Mouse (Mus musculus): ENCODE results near the gene Ypel4. TPM values are rescaled to one million over a fixed set of nuclear protein-coding genes. Genes with fewer than 3 reads are reported as not detected.

Ypel4 gene
- total RNA-seq (2015; ENCODE audit: low replicate concordance): 377 and 399 TPM in 2 replicates
- 327 and 382 TPM in 2 replicates for total RNA-seq (2017; ENCODE audit: low replicate concordance)

DNA sequence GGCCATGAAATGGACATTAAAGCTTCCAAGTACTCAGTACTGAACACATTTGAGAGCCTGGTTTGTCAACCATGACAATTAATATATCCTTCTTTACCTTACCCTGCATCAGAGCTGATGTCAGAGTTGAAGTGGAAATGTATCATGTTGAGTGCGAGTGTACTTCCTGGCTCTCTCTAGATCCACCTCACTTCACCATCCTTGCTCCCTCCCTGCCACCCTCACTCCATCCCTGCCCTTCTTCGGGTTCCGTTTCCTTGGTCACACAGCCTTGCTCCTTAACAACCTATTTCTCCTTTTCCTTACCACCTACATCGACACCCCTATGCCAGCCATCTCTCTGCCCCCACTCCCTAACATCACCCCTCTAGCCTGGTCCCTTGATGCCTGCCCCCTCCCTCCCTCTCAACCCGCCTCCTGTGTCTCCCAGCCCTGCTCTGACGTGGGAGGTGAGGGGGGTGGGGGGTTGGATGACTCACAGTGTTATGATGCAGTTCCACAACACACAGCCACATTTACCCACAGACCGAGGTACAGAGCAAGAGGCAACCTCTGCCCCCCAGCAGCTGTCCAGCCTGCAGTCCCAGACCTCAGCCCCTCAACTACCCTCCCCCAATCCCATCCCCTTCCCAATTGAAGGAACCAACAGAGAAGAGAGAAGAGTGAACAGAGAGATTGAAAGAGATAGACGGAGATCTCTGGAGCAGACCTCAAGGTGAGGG lies at the start of gene Ypel4:
Ypel4 (plus strand) TSS at position 480 of the 722 bp plus-strand sequence.
- ATAC-seq (replicated peaks; ENCODE audit: low FRiP score, poor library complexity, severe bottlenecking): peak; percentile 45

DNA sequence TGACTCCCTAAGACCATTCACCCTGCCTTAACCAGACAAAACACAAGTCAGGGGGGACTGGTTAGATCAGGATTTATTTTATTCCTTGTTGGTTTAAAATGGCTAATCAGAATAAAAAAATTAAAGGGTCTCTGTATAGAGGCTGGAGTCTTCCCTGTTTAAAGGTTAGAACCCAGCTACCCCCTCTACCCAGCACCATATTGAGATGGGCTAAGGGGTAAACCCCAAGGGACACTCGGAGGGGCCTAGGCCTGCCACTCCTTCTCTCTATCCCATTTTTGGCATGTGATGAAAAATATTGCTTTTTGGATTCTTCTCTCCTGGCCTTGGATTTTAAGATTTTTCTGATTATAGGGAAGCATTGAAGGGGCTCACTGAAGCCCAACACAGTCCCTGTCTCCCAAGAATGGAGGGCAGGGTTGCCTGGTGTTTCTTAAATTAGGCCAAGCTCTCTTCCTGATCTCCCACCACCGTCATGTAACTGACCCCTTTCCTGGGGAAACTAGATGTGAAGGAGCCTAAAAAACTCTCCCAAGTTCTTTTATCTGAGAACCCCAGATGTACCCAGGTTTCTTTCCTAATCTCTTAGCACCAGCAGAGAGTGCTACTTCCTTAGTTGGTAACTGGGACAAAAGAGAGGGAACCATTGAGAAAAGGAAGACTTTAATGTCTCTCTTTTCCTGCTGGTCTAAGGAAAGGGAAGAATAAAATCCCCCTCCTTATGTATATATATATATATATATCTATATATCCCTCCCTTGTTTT lies 45.6 kb upstream of the Ypel4 start:
- ATAC-seq (replicated peaks; ENCODE audit: low FRiP score, poor library complexity, severe bottlenecking): no peak

DNA sequence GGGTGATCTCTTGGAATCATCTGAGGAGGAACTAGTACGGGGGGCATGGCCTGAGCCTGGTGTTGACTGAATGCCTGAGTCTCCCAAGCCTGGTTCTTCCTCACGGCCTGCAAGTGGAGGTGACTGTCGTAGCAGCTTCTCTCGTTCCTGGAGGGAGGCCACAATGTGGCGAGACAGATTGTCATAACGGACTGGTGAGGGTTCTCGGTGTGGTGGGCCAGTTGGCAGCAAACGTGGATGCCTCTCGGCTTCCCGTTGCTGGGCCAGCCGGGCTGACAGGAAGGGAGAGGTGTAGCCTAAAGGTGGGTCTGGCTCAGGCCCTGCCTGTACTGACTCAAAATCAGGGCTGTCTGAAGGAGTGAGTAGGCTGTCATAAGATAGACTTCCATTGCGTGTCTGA lies 43.8 kb upstream of the Ypel4 start:
- ATAC-seq (replicated peaks; ENCODE audit: low FRiP score, poor library complexity, severe bottlenecking): no peak

DNA sequence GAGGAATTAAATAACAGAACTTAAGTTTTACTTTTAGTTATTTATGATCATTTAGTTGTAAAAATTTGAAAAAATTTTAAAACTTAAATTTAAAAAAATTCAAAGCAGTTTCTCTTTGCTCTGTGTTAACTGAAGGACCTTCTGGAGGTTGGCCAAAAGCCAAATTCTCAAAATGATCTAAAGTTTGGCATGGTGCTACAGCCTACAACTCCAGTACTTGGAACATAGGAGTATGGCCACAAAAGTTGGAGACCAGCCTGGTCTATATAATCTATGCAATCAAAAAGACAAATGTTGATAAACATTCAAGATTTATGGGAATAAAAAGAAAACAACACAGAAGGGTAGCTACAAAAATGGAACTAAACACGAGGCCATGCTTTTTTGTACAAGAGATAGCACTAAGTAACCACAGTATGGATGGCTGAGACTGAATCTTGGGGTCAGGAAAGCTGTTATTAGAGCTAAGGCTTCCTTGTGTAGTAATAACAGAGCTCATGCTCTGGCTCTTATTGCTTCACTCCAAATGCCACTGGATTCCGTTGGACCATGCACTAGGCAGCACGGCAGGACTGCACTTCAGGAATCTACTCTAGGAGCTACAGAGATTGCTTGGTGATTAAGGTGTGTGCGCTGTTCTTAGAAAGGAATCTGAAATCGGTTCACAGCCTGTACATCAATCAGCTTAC lies 38.7 kb upstream of the Ypel4 start:
- ATAC-seq (replicated peaks; ENCODE audit: low FRiP score, poor library complexity, severe bottlenecking): no peak

DNA sequence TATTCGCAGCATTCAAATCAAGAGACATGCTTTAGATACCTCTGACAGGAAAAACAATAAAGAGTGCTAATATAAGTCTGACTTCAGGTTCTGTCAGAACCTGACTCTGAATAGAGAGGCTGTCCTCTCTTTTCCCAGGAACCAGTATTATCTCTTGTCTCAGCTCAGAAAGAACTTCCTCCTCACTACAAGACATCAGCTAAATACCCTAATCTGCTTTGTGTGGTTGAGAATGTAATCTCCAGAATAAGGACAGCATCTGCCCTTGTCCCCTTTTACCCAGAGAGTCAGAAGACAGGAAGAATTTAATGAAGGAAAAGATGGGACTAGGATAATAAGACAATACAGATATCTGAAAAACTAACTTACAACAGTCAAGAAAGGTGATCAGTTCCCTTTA lies 30.4 kb upstream of the Ypel4 start:
- no peak for ATAC-seq (replicated peaks; ENCODE audit: low FRiP score, poor library complexity, severe bottlenecking)

DNA sequence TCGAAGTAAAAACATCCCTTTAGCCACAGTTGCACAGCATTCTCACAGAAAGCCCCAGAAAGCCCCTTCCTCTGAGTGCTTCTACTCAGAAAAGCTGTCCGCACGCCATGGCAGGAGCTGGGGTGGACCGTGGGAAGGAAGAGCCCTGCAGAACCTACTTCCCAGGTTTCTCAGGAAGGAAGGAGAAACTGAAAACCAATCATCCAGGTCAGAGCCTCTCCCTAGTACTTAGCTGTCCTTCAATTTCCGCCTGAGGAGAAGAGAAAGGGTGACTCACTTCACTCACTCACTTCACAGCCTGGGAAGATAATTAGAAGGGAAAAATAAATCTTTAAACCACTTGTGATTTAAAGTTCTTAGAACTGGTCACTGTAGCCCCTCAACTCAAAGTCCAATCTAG lies 29.5 kb upstream of the Ypel4 start:
- no peak for ATAC-seq (replicated peaks; ENCODE audit: low FRiP score, poor library complexity, severe bottlenecking)

DNA sequence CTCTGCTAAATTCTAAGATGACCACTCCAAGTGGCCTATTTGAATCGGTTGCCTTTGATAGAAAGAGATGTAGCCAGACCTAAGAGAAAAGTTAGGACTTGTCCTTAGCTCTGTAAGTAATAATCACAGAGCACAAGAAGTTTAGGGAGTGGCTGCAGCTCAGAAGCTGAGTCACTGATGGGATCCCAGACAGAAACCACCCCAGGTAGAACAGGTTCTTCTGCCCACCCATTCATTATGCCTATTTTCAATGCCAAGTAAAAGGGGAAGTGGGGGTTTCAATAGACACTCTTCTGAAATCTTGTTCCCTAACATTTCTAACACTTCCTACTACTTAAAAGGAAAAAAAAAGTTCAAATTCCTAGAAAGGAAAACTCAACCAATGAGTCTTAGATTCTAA lies 28.6 kb upstream of the Ypel4 start:
- ATAC-seq (replicated peaks; ENCODE audit: low FRiP score, poor library complexity, severe bottlenecking): peak; percentile 67

DNA sequence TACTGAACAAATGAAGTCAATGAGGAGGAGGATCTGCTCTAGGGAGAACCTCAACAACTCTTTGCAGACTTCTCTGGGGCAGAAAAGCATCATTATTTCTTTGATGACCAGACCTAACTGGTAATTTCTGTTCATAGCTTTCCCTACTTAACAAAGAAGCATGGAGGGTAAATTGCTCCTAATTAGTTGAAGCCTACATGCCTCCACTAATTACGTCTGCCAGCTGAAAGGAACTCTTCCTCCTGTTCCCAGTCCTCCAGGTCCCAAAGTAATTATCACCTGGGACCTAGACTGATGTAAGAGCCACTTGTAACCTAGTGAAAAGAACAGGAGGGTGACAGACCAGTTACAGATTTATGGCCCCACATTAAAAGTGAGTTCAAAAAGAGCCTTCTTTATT lies 26.3 kb upstream of the Ypel4 start:
- ATAC-seq (replicated peaks; ENCODE audit: low FRiP score, poor library complexity, severe bottlenecking): no peak

DNA sequence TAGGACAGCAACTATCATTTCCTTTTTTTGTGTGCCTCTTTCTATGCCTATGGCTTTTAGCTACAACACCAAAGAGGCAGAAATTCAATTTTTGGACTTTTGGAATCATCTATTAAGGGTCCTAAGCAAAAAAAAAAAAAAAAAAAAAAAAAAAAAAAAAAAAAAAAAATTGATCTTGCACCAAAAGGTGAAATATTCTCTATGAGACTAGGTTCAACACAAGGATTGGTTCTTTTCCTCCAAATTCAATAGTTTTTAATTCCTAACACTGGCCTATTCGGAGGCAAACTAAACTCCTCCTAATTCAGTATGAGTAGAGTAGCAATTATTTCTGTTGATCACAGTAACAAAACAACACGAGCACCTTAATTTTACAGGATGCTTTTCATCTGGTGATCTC lies 22.0 kb upstream of the Ypel4 start:
- no peak for ATAC-seq (replicated peaks; ENCODE audit: low FRiP score, poor library complexity, severe bottlenecking)

DNA sequence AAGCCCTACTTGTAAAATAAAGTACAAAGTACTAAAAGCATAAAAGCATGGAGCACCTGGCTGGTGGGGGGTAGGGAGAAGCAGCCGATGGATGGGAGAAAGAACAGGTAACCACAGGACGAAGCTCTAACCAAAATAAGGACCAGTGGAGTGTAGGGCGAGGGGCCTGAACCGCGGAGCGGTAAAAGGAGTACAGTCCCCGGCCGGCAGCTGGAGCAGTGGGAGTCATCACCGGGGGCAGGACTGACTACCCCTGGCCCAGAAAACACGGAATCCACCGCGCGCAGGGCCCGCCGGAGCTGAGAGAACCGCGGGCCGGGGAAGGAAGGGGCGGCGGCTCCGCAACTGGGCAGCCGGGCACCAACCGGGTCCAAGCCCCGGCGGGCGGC lies 19.4 kb upstream of the Ypel4 start:
- ATAC-seq (replicated peaks; ENCODE audit: low FRiP score, poor library complexity, severe bottlenecking): 0 out of 2 replicates have a peak, but pooled peaks have one; percentile 8

DNA sequence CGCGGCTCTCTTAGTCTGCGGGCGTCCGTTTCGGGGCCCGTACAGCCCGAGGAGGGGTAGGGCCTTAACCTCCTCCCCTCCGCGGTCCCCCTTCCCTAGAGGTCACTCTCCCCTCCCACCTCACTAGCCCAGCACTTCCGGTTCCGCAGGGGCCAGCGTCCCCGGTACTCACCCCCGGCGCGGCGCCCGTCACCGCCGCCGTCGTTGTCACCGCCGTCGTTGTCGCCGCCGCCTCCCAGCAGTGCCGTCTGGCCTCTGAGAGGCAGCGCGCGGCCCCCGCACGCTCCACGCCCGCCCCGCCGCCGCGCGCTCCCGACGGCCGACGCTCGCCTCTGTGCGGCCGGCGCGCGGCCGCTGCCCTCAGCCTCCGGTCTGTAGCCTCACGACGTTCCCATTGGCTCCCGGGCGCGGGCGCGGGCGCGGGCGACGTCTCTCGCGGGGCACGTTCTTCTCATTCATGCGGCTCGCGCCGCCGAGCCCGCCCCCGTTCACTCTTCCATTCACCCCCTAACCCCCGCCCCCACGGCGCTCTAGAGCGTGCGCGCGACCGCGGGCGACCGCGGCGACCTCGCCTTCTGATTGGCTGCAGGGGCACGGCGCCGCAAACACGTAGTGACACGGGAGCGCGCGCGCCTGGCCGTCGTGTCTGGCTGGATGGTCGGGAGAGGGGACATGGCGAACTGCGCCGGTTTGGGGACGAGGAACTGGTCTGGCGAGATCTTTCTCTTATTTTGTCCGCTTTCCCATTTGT lies 18.9 kb upstream of the Ypel4 start, which contains the start of gene Zdhhc5:
Zdhhc5 (minus strand) TSS at position 370 of the 751 bp plus-strand sequence.
- ATAC-seq (replicated peaks; ENCODE audit: low FRiP score, poor library complexity, severe bottlenecking): peak; percentile 84

DNA sequence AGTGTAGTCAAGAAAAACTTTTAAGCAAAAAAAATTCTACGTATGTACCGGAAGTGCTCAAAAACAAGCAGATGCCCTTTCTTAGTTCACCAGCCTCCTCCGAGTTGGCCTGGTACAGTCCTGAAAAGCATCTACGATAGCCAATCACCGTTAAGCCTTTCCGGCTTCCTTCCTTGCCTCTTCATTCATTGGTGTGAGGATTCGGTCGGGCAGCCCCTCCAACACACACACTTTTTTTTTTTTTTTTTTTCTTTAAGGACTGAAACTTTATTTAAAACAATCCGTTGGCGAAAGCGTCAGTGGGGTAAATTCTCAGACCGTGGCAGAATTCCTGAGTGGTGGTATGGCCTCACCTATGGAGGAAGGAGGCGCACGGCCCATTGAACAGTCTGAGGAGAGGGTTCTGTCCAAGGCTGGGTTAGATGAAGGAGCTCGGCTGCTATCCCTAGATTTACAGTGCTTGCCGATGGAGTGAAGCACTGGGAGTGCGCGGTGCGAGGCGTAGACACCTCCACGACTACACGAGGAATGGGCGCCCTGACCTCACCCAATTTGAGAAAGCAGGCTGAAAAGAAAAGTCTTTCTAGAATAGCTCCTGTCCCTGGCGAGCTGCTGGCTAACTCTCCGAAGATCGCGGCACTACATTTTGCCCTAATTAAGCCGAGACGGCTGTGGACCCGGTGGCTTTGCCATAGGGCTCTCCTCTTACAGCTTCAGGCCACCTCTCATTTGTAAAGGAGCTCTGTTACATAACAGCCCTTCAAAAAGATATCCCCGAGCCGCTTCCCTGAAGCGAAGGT lies 18.1 kb upstream of the Ypel4 start:
- ATAC-seq (replicated peaks; ENCODE audit: low FRiP score, poor library complexity, severe bottlenecking): peak; percentile 88

DNA sequence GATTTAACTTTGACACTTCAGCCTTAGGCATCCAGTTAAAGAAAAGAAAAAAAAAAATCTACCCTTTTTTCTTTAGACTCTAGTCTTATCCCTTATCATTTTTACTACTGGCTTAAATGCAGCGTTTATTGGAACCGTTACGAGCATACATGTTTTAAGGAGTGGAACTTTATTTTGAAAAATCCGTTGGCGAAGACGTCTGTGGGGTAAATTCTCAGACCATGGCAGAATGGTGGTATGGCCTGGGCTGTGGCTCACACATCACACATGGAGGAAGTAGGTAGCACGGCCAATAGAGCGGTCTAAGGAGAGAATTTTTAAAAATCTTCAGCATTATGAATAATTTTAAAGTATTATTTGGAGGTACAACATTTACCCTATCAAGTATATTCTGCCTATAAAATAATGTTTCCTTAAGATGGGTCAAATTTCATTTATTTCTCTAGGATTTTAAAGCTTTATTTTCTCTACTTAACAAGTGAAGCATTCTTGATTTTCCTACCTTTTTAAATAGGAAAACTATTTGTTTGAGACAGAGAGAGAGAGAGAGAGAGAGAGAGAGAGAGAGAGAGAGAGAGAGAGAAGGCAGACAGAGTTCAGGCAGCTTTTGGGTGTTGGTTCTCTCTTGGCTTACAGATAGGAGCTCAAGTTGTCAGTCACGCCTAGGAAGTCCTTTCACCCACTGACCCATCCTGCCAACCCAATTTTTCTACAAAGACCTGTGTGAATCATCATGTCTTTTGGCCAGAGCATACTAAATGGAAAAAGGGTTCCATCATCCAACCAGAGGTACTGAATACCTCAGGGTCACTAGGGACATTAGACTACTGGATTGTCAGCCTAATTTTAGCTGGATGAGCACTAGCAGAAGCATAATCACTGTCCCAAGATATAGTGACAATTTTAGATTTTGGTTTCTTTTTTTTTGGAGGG lies 17.2 kb upstream of the Ypel4 start:
- ATAC-seq (replicated peaks; ENCODE audit: low FRiP score, poor library complexity, severe bottlenecking): peak; percentile 48

DNA sequence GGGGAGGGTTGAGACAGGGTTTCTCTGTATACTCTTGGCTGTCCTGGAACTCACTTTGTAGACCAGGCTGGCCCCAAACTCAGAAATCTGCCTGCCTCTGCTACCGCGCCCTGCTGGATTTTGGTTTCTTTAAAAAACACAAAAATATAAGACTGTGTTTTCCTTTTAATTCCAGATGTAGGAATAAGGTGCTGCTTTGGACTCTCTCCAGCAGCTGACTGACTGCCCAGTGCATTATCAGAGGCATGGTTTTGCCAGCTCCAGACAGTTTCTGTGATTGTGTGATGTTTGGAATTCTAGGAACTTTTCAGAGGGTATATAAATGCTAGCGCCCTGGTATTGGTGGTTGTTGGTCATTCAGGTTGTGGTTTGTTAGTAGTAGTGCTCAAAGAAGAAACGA lies 16.5 kb upstream of the Ypel4 start:
- ATAC-seq (replicated peaks; ENCODE audit: low FRiP score, poor library complexity, severe bottlenecking): no peak

DNA sequence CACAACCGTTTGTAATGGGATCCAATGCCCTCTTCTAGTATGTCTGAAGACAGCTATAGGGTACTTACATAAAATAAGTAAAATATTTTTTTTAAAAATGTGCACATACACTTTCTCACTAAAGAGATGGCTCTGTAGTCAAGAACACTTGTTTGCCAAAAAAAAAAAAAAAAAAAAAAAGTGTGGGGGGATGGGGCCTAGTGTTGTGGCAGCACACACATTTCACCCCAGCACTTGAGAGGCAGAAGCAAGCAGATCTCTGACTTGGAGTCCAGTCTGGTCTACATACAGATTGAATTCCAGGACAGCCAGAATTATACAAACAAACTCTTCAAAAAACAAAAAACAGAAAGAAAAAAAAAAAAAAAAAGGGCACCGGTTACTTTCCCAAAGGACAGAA lies 13.1 kb upstream of the Ypel4 start:
- no peak for ATAC-seq (replicated peaks; ENCODE audit: low FRiP score, poor library complexity, severe bottlenecking)

DNA sequence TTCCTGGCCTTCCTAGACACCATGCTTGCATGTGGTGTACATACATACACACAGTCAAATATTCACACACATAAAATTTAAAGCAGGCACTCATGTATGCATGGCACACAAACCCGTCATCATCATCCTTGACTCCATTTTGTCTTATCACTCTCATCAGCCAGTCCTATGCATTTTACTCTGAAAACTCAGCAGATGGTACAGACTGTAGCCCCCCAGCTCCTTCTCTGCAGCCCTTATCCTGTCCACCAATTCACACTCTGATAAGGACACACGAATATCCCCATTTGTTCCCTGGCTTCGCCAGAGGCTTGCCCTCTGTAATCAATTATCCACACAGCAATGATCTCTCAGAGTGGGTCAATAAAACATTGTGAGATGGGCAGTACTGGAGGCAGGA lies 12.7 kb upstream of the Ypel4 start:
- ATAC-seq (replicated peaks; ENCODE audit: low FRiP score, poor library complexity, severe bottlenecking): no peak

DNA sequence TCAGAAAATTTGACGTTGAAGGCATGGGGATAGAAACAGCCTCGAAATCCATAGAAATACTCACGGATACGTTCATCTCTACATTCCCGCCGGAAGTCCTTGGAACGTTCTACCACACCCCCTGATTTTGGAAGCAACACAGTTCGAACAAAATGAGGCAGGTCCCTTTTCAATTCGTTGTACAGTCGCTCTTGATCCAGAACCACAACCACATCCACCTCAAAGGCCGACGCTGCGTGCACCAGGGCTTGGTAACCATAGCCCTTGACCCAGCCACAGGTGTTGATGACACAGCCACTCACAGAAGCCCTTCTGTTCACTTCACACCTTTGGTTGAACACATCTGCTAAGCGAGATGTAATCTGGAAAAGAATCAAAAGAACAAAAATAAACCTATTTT lies 10.0 kb upstream of the Ypel4 start:
- ATAC-seq (replicated peaks; ENCODE audit: low FRiP score, poor library complexity, severe bottlenecking): no peak

DNA sequence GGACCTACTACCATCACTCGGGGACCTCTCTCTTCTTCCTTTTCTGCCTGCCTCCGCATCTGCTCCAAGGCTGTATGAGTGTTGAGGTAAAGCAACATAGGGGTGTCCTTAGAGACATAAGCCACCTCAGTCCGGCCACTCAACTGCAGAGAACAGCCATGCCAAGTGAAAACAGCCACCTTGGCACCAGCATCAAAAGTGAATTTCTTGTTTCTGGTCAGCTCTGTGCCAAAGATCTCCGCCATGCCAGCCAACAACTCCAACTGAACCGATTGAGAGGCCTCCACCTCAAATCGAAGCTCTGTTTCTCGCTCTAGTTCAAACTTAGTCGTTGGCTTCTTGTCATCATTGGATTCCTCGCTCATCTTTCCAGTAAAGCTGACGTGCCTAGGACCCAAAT lies 8.1 kb upstream of the Ypel4 start:
- ATAC-seq (replicated peaks; ENCODE audit: low FRiP score, poor library complexity, severe bottlenecking): no peak

All from erythroid progenitor cell, adult 5-6 weeks (primary cell).